Mouse (Mus musculus) bone marrow, adult 2 months (tissue): ENCODE measurements around the gene H2al1m.

Experiments
- CTCF ChIP-seq: fragments of 200-500 bp; IDR thresholded peaks from 2 replicates; pipeline ENCODE4 v1.5.1; 2011; ENCODE audit warnings: low read length, control low read depth; ENCODE audit not compliant: control insufficient read depth, insufficient read depth
- POLR2A ChIP-seq: fragments of 200-500 bp; IDR thresholded peaks from 2 replicates; pipeline ENCODE4 v1.6.1; 2011; ENCODE audit warnings: low read depth, mild to moderate bottlenecking, control low read depth, low read length, borderline replicate concordance; ENCODE audit not compliant: control insufficient read depth

DNA sequence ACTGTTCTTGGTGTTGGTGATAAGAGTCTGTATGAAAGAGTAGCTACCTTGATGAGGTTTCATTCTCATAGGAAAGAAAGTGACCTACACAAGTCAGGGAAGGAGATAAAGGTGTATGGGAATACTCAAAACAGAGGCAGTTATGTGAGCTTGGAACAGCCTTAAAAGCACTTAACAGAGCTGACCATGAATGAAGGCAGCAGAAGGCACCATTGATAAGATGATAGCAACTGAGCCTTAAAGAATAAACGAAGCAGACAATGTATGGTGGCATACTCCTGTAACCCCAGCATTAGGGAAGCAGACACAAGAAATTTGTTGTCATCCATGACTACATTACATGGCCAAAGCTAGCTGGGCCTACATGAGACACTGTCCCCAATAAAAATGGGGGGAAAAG is 19.9 kb downstream of the H2al1m start:
- TF ChIP-seq POLR2A, result no peak
- TF ChIP-seq CTCF, result no peak
